Mouse (Mus musculus): Measurements from ENCODE around the gene Clca4a. TPM values are rescaled to one million over a fixed set of nuclear protein-coding genes. Genes with fewer than 3 reads are reported as not detected.

Clca4a gene
- total RNA-seq, 2 experiments from 2014 or later = not detected

Other genes starting within 250 kb of the Clca4a start
- 1 to 10 TPM; 1.0 to 1.1 TPM for gene Clca3a1, start 214.1 kb downstream of the Clca4a start, total RNA-seq (2021)
- under 1 TPM; 0.10 to 0.22 TPM for gene Clca3a2, start 155.6 kb downstream of the Clca4a start, total RNA-seq (2021)
- gene Clca3b, start 125.7 kb downstream of the Clca4a start, total RNA-seq (2021) = not detected
- gene Clca4b, start 42.5 kb downstream of the Clca4a start, total RNA-seq (2021) = not detected
- gene Clca1, start 57.7 kb upstream of the Clca4a start, total RNA-seq (2021) = not detected
- gene Clca2, start 124.4 kb upstream of the Clca4a start, total RNA-seq (2021) = under 1 TPM; 0.05 to 0.28 TPM
- 10 to 100 TPM; 10.0 to 10.8 TPM for gene Odf2l, start 143.5 kb upstream of the Clca4a start, total RNA-seq (2021)

Measured in heart, postnatal 25 days (tissue).